Mouse (Mus musculus) c-Kit-positive CD71-negative TER-119-negative erythroid progenitor cells, embryonic 14.5 days (primary cell): ENCODE results near the gene Slc22a21.
"Not testable (repeated sequence)": the region's sequence is repeated elsewhere in the genome, so short reads cannot be mapped to it uniquely, and the experiment has no call there.

Experiments used
- DNase-seq: peaks from one replicate; pipeline ENCODE4 v3.0.0-alpha.2; 2013; ENCODE audit warnings: low read depth

Slc22a21 gene

GRCm38 (mm10) chr11:53979788-53980621 lies at the start of gene Slc22a21:
Slc22a21 (minus strand) TSS chr11:53980332.
- peak; percentile 73 for DNase-seq

DNA sequence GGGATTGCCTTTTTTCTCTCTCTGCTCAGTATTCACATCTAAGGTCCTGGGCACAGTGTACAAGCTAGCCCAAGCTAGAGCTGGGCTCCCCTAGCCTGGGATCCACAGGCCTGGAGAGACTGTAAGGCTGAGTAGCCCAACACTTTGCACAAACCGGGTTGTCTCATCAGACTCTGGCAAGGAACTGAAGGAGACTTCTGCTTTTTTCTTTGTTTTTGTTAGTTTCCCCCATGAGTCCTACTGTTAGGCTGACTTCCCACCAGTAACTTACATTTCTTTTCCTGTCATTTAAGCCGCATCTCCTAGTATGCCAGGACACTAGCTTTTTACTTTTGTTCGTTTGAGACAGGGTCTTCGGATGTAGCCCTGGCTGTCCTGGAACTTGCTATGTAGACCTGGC lies 48.9 kb upstream of the Slc22a21 start:
- no peak for DNase-seq

- peak; percentile 44 for DNase-seq
These were observed 48.2 kb upstream of the Slc22a21 start, which contains the start of gene Slc22a4 for GRCm38 (mm10) chr11:54028044-54028951. Slc22a4 (minus strand) TSS chr11:54028090.

DNA sequence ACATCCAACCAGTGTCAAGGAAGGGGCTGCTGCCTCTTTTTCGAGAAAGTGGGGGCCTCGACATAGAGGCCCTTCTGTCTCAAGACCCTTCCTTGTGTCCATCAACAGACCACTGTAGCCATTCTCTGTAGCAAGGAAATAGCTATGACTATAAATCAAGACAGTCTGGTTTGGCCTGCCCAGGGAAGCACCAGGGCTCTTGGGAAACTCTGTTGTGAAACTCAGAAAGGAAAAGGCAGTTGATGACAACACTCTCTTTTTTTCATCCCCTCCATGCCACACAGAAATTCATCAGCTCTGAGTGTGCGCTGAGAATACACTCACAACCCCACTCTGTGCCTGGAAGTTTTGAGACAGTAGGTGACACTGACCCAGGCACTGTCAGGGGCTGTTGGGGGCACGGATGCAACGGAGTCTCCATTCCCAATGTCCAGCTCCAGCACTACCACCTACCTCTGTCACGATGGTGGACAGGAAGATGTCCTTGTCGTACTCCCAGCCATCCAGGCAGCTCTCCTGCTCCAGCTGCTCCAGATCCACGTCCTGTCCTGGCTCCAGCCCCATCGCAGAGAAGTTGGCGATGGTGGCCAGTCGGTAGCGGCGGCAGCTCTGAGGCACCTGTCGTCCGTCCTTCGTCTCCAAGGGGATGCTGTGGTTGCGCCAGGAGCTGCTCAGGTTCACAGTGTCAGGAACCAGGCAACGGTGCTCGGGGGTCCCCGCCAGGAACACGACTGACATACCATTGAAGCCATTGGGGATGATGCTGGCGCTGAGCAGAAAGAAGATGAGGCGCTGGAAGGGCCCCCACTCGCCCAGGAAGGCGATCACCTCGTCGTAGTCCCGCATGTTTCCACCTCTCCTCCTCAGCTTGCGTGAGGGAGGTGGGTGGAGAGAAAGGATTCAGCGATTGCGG lies 47.3 kb upstream of the Slc22a21 start:
- DNase-seq = no peak

DNA sequence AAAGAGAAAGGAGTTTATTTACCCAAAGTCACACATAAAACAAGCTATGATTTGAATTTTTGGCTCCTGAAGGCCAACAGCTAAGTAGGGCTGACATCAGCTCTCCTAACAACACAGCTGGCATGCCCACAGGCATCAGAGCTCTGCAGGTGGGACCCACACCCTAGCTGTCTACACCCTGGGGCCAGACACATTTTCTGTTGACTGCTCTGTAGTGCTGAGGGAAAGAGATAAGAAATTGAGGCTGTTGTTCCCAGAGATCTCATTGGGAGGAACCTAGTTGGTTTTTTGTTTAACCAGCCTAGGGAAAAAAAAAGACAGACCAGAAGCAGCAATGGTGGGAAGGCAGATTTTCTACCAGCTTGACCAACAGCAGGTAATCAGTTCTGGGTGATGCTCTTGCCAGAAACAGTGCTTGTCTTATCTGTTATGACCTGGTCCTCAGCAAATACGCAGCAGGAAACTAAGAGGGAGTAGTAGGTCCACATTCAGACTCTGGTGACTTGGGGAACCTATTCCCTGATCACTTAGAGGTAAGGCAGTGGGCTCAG lies 46.4 kb upstream of the Slc22a21 start:
- peak; percentile 23 for DNase-seq

- no peak for DNase-seq
These were observed 41.4 kb upstream of the Slc22a21 start for GRCm38 (mm10) chr11:54021396-54022093.

DNA sequence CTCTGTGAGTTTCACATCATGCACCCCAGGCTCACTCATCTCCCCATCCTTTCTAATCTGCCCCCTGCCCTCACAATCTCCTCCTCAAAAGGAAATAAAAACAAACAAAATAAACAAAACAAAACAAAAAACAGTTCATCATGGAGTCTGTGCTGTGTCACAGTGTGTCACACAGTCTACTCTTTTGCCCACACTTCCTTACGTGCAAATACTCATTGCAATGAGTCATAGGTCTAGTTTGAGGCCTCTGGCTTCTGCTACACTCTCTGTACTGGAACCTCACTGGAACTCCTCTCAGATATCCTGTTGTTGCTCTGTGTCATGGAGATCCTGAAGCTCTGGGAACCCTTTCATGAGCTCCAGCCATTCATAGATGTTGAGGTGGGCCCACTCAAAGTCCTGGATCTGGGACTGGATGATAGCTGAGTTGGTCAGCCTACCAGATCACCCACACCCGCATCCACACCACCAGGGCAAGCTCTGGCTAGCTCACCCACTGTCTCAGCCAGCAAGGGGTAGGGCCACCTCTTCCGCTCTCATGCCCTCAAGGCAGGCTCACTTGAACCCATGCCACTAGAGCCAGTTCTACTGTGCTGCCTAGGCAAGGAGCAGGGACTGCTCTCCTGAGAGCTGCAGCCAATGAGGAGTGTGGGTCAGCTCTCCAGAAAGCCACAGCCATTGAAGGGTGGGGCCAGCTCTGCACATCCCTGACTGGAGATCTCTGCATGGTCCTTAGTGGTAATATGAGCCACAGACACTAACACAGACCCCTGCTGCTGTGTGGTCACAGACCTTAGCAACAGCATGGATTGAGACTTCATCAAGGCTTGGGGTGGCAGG lies 39.0 kb upstream of the Slc22a21 start:
- DNase-seq = no peak

GRCm38 (mm10) chr11:54017596-54017995 lies 37.5 kb upstream of the Slc22a21 start:
- DNase-seq = no peak

GRCm38 (mm10) chr11:54016051-54016450 lies 35.9 kb upstream of the Slc22a21 start:
- no peak for DNase-seq

- DNase-seq = no peak
These were observed 32.8 kb upstream of the Slc22a21 start for GRCm38 (mm10) chr11:54012961-54013360.

DNA sequence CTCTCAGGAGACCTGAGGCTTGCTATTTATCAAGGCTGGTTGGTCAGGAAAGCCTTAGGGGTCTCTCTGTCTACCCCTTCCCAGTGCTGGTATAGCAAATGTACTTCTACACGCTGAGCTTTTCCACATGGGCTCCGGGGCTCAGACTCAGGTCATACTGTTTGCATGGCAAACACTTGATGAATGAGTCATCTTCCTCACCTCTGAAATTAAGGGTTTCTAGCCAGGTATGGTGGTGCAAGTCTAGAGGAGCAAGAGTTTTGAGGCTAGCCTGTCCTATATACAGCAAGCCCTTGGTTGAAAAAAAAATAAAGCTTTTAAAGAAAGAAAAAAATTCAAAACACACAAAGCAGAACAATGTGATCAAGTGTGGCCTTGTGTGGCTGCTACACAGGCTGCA lies 31.1 kb upstream of the Slc22a21 start:
- DNase-seq = no peak

- no peak for DNase-seq
These were observed 28.3 kb upstream of the Slc22a21 start for GRCm38 (mm10) chr11:54008416-54008920.

GRCm38 (mm10) chr11:54007717-54008116 lies 27.6 kb upstream of the Slc22a21 start:
- DNase-seq = no peak

DNA sequence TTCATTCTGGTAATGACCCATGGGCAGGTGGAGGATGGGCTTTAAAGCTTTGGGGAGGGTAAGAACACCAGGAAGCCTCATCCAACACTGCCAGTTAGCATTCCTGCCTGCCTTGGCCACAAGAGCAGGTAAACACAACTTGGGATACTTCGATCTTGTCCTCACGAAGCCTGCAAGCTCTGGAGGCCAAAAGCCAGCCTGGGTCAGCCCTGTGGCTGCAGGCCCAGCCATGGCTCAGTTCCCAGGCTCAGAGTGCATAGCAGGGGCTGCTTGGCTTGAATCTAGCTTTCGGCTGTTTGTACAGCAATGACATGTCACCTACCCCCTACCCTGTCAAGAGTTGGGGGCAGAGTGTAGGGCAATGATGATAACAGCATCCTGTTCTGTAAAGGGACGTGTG lies 26.8 kb upstream of the Slc22a21 start:
- no peak for DNase-seq

DNA sequence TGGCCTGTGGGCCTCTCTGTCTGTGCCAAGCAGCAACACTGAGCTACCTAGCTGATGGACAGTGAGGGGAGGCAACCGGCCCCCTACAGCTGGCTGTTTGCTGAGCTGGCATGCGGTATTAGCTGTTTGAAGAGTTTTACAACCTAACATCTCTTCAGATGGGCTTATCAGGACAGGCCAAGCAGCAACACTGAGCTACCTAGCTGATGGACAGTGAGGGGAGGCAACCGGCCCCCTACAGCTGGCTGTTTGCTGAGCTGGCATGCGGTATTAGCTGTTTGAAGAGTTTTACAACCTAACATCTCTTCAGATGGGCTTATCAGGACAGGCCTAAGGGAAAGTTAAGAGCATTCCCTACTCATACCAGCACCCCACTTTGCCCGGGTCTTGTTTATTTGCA lies 26.2 kb upstream of the Slc22a21 start:
- DNase-seq = not testable (repeated sequence)

DNA sequence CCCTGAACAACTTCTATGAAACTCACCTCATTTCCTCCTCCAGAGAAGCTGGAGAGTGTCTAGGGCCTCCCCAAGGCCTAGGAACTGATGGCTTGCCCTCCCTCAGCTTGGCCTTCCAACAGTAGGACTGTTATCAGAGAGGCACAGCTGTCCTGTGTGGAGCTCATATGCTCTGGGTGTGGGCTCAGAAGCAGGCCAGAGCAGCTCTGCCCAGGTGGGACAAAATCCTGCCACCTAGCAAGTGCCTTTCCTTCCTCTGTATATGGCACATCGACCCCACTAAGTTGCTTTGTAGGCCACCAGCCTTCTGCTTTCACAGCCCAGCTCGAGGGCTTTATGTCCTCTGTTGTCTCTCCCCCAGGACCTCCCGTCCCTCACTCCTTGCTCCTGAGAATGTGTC lies 24.6 kb upstream of the Slc22a21 start:
- no peak for DNase-seq

- no peak for DNase-seq
These were observed 24.1 kb upstream of the Slc22a21 start for GRCm38 (mm10) chr11:54004221-54004620.

DNA sequence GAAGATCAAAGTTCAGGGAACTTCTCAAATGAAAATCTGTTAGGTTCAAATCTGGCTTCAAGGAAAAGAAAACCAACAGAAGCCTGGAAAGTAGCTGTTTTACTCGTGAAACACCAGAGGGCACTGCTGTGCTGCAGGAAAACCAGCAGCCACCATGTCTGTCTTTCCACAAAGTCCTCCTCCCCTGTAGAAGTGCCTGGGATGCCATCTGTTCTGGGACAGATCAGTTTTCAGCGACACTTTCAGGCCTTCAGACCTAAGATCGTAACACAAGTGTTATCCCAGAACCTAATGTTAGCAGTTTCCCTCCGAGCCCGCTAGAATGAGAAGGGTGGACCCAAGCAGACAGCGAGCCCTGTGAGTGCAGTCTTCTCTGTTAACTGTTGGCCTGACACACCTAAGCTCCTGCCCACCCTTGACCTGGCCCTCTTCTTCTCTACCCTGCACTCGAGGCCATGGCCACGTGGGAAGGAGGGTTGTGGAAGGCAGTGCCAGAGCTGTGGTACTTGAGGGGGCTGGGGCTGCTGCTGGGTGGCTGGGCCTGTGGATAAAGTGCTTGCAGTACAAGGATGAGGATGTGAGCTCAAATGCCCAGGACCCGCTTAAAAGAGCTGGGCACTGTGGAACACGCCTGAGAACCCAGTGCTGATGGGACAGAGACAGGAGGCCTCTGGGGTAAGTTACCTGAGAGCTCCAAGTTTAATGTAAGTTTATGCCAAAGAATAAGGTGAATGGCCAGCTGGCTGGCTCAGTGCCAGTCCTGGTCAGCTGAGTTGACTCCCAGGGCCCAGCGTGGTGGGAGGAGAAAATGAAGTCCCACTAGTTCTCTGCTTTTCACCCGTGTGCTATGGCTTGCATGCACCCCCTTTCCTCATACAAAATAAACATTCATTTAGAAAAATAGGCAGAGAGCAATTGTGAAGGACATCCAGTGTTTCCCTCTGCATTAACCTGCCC lies 22.9 kb upstream of the Slc22a21 start:
- DNase-seq = peak; percentile 36
